Mouse (Mus musculus) hindbrain, postnatal 0 days (tissue): ENCODE data around the gene 4931428F04Rik. TPM values are rescaled to one million over a fixed set of nuclear protein-coding genes. Genes with fewer than 3 reads are reported as not detected.

Source experiments
- ATAC-seq: fragments of 200-750 bp; cut with Nextera tagmentation; 2 replicates; pipeline ENCODE4 v1.8.0; 2017; ENCODE audit warnings: mild to moderate bottlenecking, moderate TSS enrichment, moderate library complexity
- DNase-seq: peaks from one replicate; pipeline ENCODE4 v3.0.0-alpha.2; 2015; ENCODE audit warnings: low spot score
- H3K27ac ChIP-seq: fragments of 300-500 bp; sonication (generic); 2 replicates; pipeline ENCODE4 v1.5.1; 2014; ENCODE audit warnings: mild to moderate bottlenecking
- H3K27me3 ChIP-seq: fragments of 300-500 bp; sonication (generic); 2 replicates; pipeline ENCODE4 v1.6.1; 2014; ENCODE audit warnings: low read length, mixed read lengths; ENCODE audit not compliant: insufficient read depth
- H3K36me3 ChIP-seq: fragments of 300-500 bp; sonication (generic); 2 replicates; pipeline ENCODE4 v1.6.1; 2014; ENCODE audit warnings: low read length, mixed read lengths; ENCODE audit not compliant: insufficient read depth
- H3K4me1 ChIP-seq: fragments of 300-500 bp; sonication (generic); 2 replicates; pipeline ENCODE4 v1.6.1; 2014; ENCODE audit warnings: antibody characterized with exemption, low read length, mixed read lengths; ENCODE audit not compliant: insufficient read depth
- H3K4me2 ChIP-seq: fragments of 300-500 bp; sonication (generic); 2 replicates; pipeline ENCODE4 v1.6.1; 2014; ENCODE audit warnings: low read depth, mild to moderate bottlenecking, low read length, moderate library complexity, mixed read lengths
- H3K4me3 ChIP-seq: fragments of 300-500 bp; sonication (generic); 2 replicates; pipeline ENCODE4 v1.5.1; 2014; ENCODE audit warnings: low read length
- H3K9ac ChIP-seq: fragments of 300-500 bp; sonication (generic); replicated peaks from 2 replicates; pipeline ENCODE4 v1.6.1; 2014; ENCODE audit warnings: mild to moderate bottlenecking, low read length, moderate library complexity, mixed read lengths
- H3K9me3 ChIP-seq: fragments of 300-500 bp; sonication (generic); 2 replicates; pipeline ENCODE4 v1.6.1; 2016; ENCODE audit warnings: low read length, mixed read lengths
- CTCF ChIP-seq: IDR thresholded peaks from 2 replicates; pipeline ENCODE4 v1.5.1; 2016; ENCODE audit warnings: antibody characterized with exemption, control low read depth, low read depth
- WGBS: fragments of 180-500 bp; shearing (Covaris S2); extraction: QIAGEN DNeasy Blood & Tissue Kit; methylation state at CpG from one replicate; pipeline ENCODE4 v1.1.7; 2014; 5-methylcytosine and 5-hydroxymethylcytosine counted together
- microRNA counts: library from miRNA; unstranded; fragments of <30 nt; microRNA quantifications from one replicate; lab custom pipeline; 2015
- microRNA-seq, 2 experiments: library from miRNA; unstranded; fragments of <30 nt; microRNA quantifications; one replicate each; pipeline ENCODE4; 2016
- polyA plus RNA-seq: library from polyadenylated mRNA; unstranded; fragments of >200 nt; fragmentation: Nextera tagmentation; extraction: Ambion mirVana; gene quantifications from 2 replicates; pipeline ENCODE4 v1.2.1, GENCODE M21; 2015
- total RNA-seq: library from RNA; depleted of rRNA; stranded (reverse); fragments of >200 nt; gene quantifications from 2 replicates; pipeline ENCODE4 v1.2.3, GENCODE M21; 2014; rRNA removed

Gene 4931428F04Rik
- total and polyA plus RNA-seq, 2 experiments from 2014 or later, result 52.3 to 82.8 TPM

DNA sequence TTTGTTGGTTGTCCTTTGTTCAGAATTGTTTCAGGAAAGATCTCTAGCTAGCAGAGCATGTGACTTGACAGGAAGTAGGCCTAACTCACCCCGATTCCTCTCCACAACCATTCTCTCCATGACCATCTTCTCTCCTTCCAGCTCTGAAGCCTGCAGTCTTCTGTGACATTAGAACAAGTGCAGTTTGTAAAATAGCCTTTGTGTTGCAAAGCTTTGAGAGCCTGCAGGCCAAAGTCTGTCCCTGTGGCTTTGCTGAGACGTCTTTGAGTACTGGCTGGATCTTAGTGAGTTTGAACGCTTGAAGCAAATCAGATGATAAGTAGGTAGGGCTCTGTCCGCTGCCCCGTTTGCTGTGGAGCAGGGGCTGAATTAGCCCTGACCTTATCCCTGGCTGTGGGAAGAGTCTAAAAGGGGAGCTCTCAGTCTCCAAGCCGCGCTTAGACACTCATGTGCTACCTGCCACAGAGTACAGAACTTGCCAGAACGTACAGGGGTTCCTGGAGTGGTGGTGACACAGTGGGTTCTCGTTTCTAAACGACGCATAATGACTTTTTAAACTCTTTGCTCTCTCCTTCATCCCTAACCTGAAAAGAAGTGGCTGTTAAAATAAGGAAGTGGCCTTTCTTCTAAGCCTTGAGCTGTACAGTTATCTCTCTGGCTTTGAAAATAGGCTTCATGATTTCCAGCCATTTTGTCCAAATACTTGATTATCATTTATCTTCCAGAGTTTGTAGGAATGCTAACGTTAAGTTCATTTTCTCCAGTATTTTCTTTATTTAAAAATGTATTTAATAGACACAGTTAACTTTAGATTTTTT lies 58.0 kb downstream of the 4931428F04Rik start:
- no peaks in the 10 kb centered on the region for H3K27me3 ChIP-seq
- H3K36me3 ChIP-seq, result no peaks in the 10 kb centered on the region; the same call in 1 of the 2 replicates
- no peak for DNase-seq
- no peaks in the 10 kb centered on the region for H3K4me1 ChIP-seq
- no peak overlapping the region for H3K4me3 ChIP-seq
- no peak overlapping the region for H3K9ac ChIP-seq
- no peak overlapping the region for H3K4me2 ChIP-seq
- no peak for TF ChIP-seq CTCF
- H3K27ac ChIP-seq, result no peak overlapping the region
- 88% methylated on average over 12 of the region's 12 CpGs for WGBS
- no peak for ATAC-seq
- H3K9me3 ChIP-seq, result no peaks in the 10 kb centered on the region

MicroRNAs within 50 kb of the gene (microRNA counts, 519-probe panel; counts per million panel counts)
- 3,410 counts per million, percentile 57 among the panel's probes with 10 or more counts for microRNA mmu-miR-328 (lab: Ali Mortazavi, UCI)

Small RNA genes lying within 50 kb of the gene (microRNA-seq; reads per million reads assigned to microRNA genes)
- 0 reads per million in 2 experiments for gene Gm27320
- gene Mir328, result 512 to 883 reads per million in 2 experiments

Other genes with a start within 250 kb of the 4931428F04Rik start
- gene Ces3a, start 241.3 kb downstream of the 4931428F04Rik start, total RNA-seq, result not detected in 2 replicates
- gene Ces3a, start 241.3 kb downstream of the 4931428F04Rik start, polyA plus RNA-seq, result not detected in 2 replicates
- gene Ces3b, start 206.1 kb downstream of the 4931428F04Rik start, total RNA-seq, result not detected in 2 replicates
- gene Ces3b, start 206.1 kb downstream of the 4931428F04Rik start, polyA plus RNA-seq, result not detected in 2 replicates
- 0.10 TPM in 1 of 2 replicates, not detected in the other for gene Ces4a, start 158.1 kb downstream of the 4931428F04Rik start, total RNA-seq
- gene Ces4a, start 158.1 kb downstream of the 4931428F04Rik start, polyA plus RNA-seq, result 0.16 TPM in 1 of 2 replicates, not detected in the other
- 45.1 and 54.3 TPM in 2 replicates for gene Cbfb, start 119.2 kb downstream of the 4931428F04Rik start, total RNA-seq
- 27.8 and 30.5 TPM in 2 replicates for gene Cbfb, start 119.2 kb downstream of the 4931428F04Rik start, polyA plus RNA-seq
- gene D230025D16Rik, start 64.7 kb downstream of the 4931428F04Rik start, total RNA-seq, result 32.2 and 39.5 TPM in 2 replicates
- gene D230025D16Rik, start 64.7 kb downstream of the 4931428F04Rik start, polyA plus RNA-seq, result 22.1 and 23.5 TPM in 2 replicates
- gene B3gnt9, start 34.7 kb downstream of the 4931428F04Rik start, total RNA-seq, result 17.4 and 18.8 TPM in 2 replicates
- gene B3gnt9, start 34.7 kb downstream of the 4931428F04Rik start, polyA plus RNA-seq, result 10.4 and 10.7 TPM in 2 replicates
- 11.5 and 15.6 TPM in 2 replicates for gene Tradd, start 25.3 kb downstream of the 4931428F04Rik start, total RNA-seq
- 14.6 and 14.9 TPM in 2 replicates for gene Tradd, start 25.3 kb downstream of the 4931428F04Rik start, polyA plus RNA-seq
- gene Fbxl8, start 25.2 kb downstream of the 4931428F04Rik start, total RNA-seq, result 0.50 and 3.1 TPM in 2 replicates
- gene Fbxl8, start 25.2 kb downstream of the 4931428F04Rik start, polyA plus RNA-seq, result 1.2 and 1.3 TPM in 2 replicates
- 0.63 TPM in 1 of 2 replicates, not detected in the other for gene Hsf4, start 20.1 kb downstream of the 4931428F04Rik start, total RNA-seq
- 1.4 and 1.5 TPM in 2 replicates for gene Hsf4, start 20.1 kb downstream of the 4931428F04Rik start, polyA plus RNA-seq
- 2.1 and 2.6 TPM in 2 replicates for gene Nol3, start 13.7 kb downstream of the 4931428F04Rik start, total RNA-seq
- 6.6 and 6.9 TPM in 2 replicates for gene Nol3, start 13.7 kb downstream of the 4931428F04Rik start, polyA plus RNA-seq
- gene Exoc3l, start 6.2 kb upstream of the 4931428F04Rik start, total RNA-seq, result 2.4 and 8.2 TPM in 2 replicates
- gene Exoc3l, start 6.2 kb upstream of the 4931428F04Rik start, polyA plus RNA-seq, result 5.9 and 8.0 TPM in 2 replicates
- gene E2f4, start 7.8 kb upstream of the 4931428F04Rik start, total RNA-seq, result 39.2 and 44.8 TPM in 2 replicates
- gene E2f4, start 7.8 kb upstream of the 4931428F04Rik start, polyA plus RNA-seq, result 25.6 and 28.3 TPM in 2 replicates
- 1.2 and 1.5 TPM in 2 replicates for gene Elmo3, start 15.7 kb upstream of the 4931428F04Rik start, total RNA-seq
- gene Elmo3, start 15.7 kb upstream of the 4931428F04Rik start, polyA plus RNA-seq, result 1.6 and 1.7 TPM in 2 replicates
- 1.9 and 5.2 TPM in 2 replicates for gene Lrrc29, start 36.4 kb upstream of the 4931428F04Rik start, total RNA-seq
- gene Lrrc29, start 36.4 kb upstream of the 4931428F04Rik start, polyA plus RNA-seq, result 3.1 and 4.1 TPM in 2 replicates
- 72.1 and 101 TPM in 2 replicates for gene Tmem208, start 36.5 kb upstream of the 4931428F04Rik start, total RNA-seq
- gene Tmem208, start 36.5 kb upstream of the 4931428F04Rik start, polyA plus RNA-seq, result 138 and 143 TPM in 2 replicates
- 3.1 and 3.2 TPM in 2 replicates for gene Fhod1, start 58.1 kb upstream of the 4931428F04Rik start, total RNA-seq
- gene Fhod1, start 58.1 kb upstream of the 4931428F04Rik start, polyA plus RNA-seq, result 0.45 and 1.1 TPM in 2 replicates
- 24.2 and 28.6 TPM in 2 replicates for gene Slc9a5, start 59.0 kb upstream of the 4931428F04Rik start, total RNA-seq
- 10.3 and 10.6 TPM in 2 replicates for gene Slc9a5, start 59.0 kb upstream of the 4931428F04Rik start, polyA plus RNA-seq
- 6.3 and 7.3 TPM in 2 replicates for gene Plekhg4, start 83.4 kb upstream of the 4931428F04Rik start, total RNA-seq
- 1.3 and 1.6 TPM in 2 replicates for gene Plekhg4, start 83.4 kb upstream of the 4931428F04Rik start, polyA plus RNA-seq
- gene Kctd19, start 123.6 kb upstream of the 4931428F04Rik start, total RNA-seq, result 0.11 and 0.16 TPM in 2 replicates
- 0.09 and 0.15 TPM in 2 replicates for gene Kctd19, start 123.6 kb upstream of the 4931428F04Rik start, polyA plus RNA-seq
- 0.68 and 1.7 TPM in 2 replicates for gene Lrrc36, start 123.7 kb upstream of the 4931428F04Rik start, total RNA-seq
- 0.50 and 0.66 TPM in 2 replicates for gene Lrrc36, start 123.7 kb upstream of the 4931428F04Rik start, polyA plus RNA-seq
- gene Tppp3, start 181.7 kb upstream of the 4931428F04Rik start, total RNA-seq, result 106 and 108 TPM in 2 replicates
- gene Tppp3, start 181.7 kb upstream of the 4931428F04Rik start, polyA plus RNA-seq, result 197 and 201 TPM in 2 replicates
- 49.3 and 54.2 TPM in 2 replicates for gene Zdhhc1, start 207.0 kb upstream of the 4931428F04Rik start, total RNA-seq
- gene Zdhhc1, start 207.0 kb upstream of the 4931428F04Rik start, polyA plus RNA-seq, result 31.3 and 34.7 TPM in 2 replicates
- 6.1 and 9.9 TPM in 2 replicates for gene Hsd11b2, start 228.9 kb upstream of the 4931428F04Rik start, total RNA-seq
- gene Hsd11b2, start 228.9 kb upstream of the 4931428F04Rik start, polyA plus RNA-seq, result 6.3 and 7.4 TPM in 2 replicates